Mouse (Mus musculus) stomach, postnatal 0 days (tissue): Measurements from ENCODE around the gene Vps26c. TPM values are rescaled to one million over a fixed set of nuclear protein-coding genes. Genes with fewer than 3 reads are reported as not detected.

Experiments
- ATAC-seq: fragments of 200-750 bp; cut with Nextera tagmentation; 2 replicates; pipeline ENCODE4 v1.8.0; 2017; ENCODE audit not compliant: low FRiP score, low TSS enrichment
- DNase-seq: peaks from one replicate; pipeline ENCODE4 v3.0.0-alpha.2; 2016; ENCODE audit warnings: low spot score
- H3K27ac ChIP-seq: fragments of 300-500 bp; sonication (generic); replicated peaks from 2 replicates; pipeline ENCODE4 v1.5.1; 2014; ENCODE audit warnings: mild to moderate bottlenecking, control low read depth
- H3K27me3 ChIP-seq: fragments of 300-500 bp; sonication (generic); 2 replicates; pipeline ENCODE4 v1.6.1; 2014; ENCODE audit warnings: low read length; ENCODE audit not compliant: control insufficient read depth, insufficient read depth
- H3K36me3 ChIP-seq: fragments of 300-500 bp; sonication (generic); 2 replicates; pipeline ENCODE4 v1.6.1; 2014; ENCODE audit warnings: low read length, mixed read lengths; ENCODE audit not compliant: control insufficient read depth, insufficient read depth
- H3K4me1 ChIP-seq: fragments of 300-500 bp; sonication (generic); replicated peaks from 2 replicates; pipeline ENCODE4 v1.6.1; 2014; ENCODE audit warnings: antibody characterized with exemption; ENCODE audit not compliant: control insufficient read depth, insufficient read depth
- H3K4me2 ChIP-seq: fragments of 300-500 bp; sonication (generic); replicated peaks from 2 replicates; pipeline ENCODE4 v1.6.1; 2014; ENCODE audit warnings: low read depth, mild to moderate bottlenecking, control low read depth, moderate library complexity
- H3K4me3 ChIP-seq: fragments of 300-500 bp; sonication (generic); 2 replicates; pipeline ENCODE4 v1.5.1; 2014; ENCODE audit warnings: low read depth, low read length, control low read depth
- H3K9ac ChIP-seq: fragments of 300-500 bp; sonication (generic); 2 replicates; pipeline ENCODE4 v1.6.1; 2014; ENCODE audit warnings: mild to moderate bottlenecking, low read length, control low read depth, mixed read lengths
- H3K9me3 ChIP-seq: fragments of 300-500 bp; sonication (generic); 2 replicates; pipeline ENCODE4 v1.6.1; 2016; ENCODE audit warnings: low read length; ENCODE audit not compliant: control insufficient read depth
- CTCF ChIP-seq: IDR thresholded peaks from 2 replicates; pipeline ENCODE4 v1.5.1; 2016; ENCODE audit warnings: antibody characterized with exemption, low read depth, mild to moderate bottlenecking, moderate library complexity
- EP300 ChIP-seq: optimal IDR thresholded peaks from 2 replicates; pipeline ENCODE3; 2016; ENCODE audit warnings: antibody characterized with exemption
- WGBS: fragments of 180-500 bp; shearing (Covaris S2); extraction: QIAGEN DNeasy Blood & Tissue Kit; methylation state at CpG from one replicate; pipeline ENCODE4 v1.1.7; 2014; 5-methylcytosine and 5-hydroxymethylcytosine counted together
- polyA plus RNA-seq: library from polyadenylated mRNA; unstranded; fragments of >200 nt; fragmentation: Nextera tagmentation; extraction: Ambion mirVana; gene quantifications from 2 replicates; pipeline ENCODE4 v1.2.1, GENCODE M21; 2015

The Vps26c gene
- polyA plus RNA-seq, 1 experiment from 2014 or later = 28.5 TPM

DNA sequence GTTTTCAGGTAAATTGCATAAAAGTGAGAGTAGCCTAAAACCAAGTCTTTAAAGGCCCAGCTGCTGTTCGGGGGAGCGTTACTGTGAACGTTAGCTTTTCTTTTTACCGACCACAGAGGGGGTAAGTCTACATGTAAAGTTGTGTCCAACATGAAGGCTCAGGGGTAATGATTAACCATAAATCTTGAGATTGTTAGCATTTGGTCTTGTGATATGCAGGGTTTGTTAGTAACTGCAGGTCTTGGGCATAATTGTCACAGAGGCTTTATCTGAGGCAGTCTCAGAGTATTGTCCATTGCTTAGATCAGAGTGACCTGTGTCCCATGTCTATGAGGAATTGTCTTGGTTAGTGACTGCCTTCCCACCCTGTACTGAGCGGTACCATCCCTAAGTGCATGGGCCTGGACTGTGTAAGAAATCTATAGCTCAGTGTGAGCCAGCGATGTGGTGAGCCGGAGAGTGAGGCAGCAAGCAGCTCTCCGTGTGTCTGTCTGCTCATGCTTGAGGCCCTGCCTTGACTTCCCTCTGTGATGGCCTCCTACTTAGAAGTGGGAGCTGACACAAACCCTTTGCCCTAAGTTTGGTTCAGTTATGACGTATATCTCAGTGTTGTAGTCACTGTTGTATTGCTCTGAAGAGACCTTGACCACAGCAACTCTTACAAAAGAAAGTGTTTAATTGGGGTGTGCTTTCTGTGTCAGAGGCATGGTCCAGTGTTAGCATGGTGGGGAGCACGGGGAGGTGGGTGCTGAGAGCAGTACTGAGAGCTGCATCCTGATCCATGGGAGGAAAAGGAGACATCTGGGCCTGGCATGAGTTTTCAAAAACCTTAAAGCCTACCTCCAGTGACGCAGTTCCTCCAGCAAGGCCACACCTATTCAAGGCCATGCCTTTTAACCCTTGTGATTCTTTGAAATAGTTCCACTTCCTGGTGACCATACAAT is 74.8 kb downstream of the Vps26c start:
- Histone ChIP-seq H3K27me3 (no peaks in the 10 kb centered on the region), H3K36me3 (peaks cover 8% of the 10 kb centered on the region)

DNA sequence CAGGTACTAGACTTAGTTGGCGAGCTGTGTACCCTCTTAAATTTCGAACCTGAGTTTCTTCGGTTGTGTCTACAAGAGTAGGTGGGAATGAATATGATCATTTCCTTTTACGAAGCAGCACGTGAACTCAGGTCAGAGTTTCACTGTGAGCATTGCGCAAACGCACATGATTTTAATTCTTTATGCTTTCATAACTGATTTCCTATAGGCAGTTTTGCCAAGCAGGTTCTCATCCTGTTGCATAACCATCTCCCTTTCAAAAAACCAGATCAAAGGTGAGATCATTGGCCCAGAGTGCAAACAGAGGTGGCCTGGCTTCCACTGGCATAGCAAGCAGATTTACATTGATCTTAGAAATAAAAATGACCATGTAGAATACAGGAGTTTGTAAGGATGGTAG is 77.0 kb downstream of the Vps26c start:
- Histone ChIP-seq H3K27me3 (no peaks in the 10 kb centered on the region), H3K27ac (no peak overlapping the region), H3K9ac (no peak overlapping the region), H3K4me3 (no peak overlapping the region), H3K36me3 (peaks cover 8% of the 10 kb centered on the region), H3K4me1 (no peaks in the 10 kb centered on the region), H3K4me2 (no peak overlapping the region), H3K9me3 (no peaks in the 10 kb centered on the region)
- TF ChIP-seq CTCF (no peak), EP300 (peak; percentile 34)
- DNase-seq (no peak), ATAC-seq (no peak)
- WGBS = 75% methylated on average over 7 of the region's 7 CpGs

More for the DNA sequence above, 74.8 kb downstream of the Vps26c start:
- Histone ChIP-seq H3K27ac (peak overlapping the region; percentile 74), H3K4me2 (no peak overlapping the region), H3K4me1 (no peaks in the 10 kb centered on the region), H3K9me3 (no peaks in the 10 kb centered on the region), H3K4me3 (no peak overlapping the region), H3K9ac (no peak overlapping the region)
- no peak for TF ChIP-seq EP300
- no peak for TF ChIP-seq CTCF
- WGBS = 70% methylated on average over 11 of the region's 11 CpGs
- ATAC-seq (peak; percentile 75), DNase-seq (no peak)

DNA sequence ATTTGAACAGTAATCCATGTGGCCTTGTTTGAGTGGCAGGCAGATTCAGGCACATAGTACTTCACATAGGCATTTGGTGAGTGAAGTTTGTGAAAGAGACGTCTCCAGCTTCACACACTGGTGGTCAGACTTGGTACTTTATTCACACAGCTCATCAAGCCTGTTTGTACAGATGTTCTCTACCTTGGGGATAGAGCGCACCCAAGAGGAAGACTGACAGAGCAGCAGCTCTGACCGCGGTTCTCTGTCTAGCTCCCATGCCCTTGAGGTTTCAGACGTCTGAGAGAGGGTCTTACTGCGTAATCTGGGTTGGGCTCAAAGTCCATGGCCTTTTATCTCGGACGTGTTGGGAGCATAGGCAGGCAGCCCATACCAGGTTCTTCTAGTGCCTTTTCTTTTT is 77.5 kb downstream of the Vps26c start:
- Histone ChIP-seq H3K9me3 (no peaks in the 10 kb centered on the region), H3K4me3 (no peak overlapping the region), H3K36me3 (peaks cover 8% of the 10 kb centered on the region), H3K27me3 (no peaks in the 10 kb centered on the region), H3K4me2 (no peak overlapping the region), H3K4me1 (no peaks in the 10 kb centered on the region), H3K27ac (no peak overlapping the region), H3K9ac (no peak overlapping the region)
- DNase-seq (no peak), ATAC-seq (peak; percentile 39; the same call in 1 of the 2 replicates)
- WGBS = 67% methylated on average over 8 of the region's 8 CpGs
- TF ChIP-seq CTCF = peak; percentile 65
- TF ChIP-seq EP300 = no peak

Other genes starting within 250 kb of the Vps26c start
- 7.0 TPM in 2 replicates for gene Hlcs, start 213.3 kb downstream of the Vps26c start, polyA plus RNA-seq
- gene Ripply3, start 198.4 kb downstream of the Vps26c start, polyA plus RNA-seq = 9.7 and 10.0 TPM in 2 replicates
- 58.0 and 60.3 TPM in 2 replicates for gene Ttc3, start 156.2 kb downstream of the Vps26c start, polyA plus RNA-seq
- gene Pigp, start 155.0 kb downstream of the Vps26c start, polyA plus RNA-seq = 157 TPM in 2 replicates
- 4.6 and 5.2 TPM in 2 replicates for gene Dyrk1a, start 43.2 kb upstream of the Vps26c start, polyA plus RNA-seq